Mouse (Mus musculus) thymus, postnatal 4 days (tissue): ENCODE results near the gene Zfp683.
A peak's percentile ranks its signal among the peaks of the same experiment; 100 is the strongest.

ENCODE experiments used
- DNase-seq: peaks from one replicate; pipeline ENCODE4 v3.0.0; 2021

The Zfp683 gene

DNA sequence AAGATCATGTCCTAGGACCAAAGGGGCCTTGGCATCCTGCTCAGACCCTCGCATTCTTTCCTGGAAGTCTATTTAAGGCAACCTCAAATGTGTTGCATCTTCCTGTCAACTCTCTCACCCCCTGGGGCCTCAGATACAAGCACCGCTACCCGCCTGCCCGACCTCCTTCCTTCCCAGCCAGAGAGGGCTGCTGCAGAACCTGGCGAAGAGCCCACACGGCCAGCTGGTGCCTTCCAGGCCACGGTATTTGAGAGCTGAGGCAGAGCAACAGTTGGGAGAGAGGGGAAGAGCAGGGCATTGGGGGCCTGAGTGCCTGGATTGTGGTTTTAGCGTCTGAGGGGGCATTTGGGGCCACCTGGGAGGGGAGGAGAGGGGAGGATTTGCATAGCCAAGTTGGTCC, 1.1 kb upstream of the Zfp683 start:
- peak; percentile 54 for DNase-seq

GRCm38 (mm10) chr4:134058166-134058715, 4.6 kb downstream of the Zfp683 start:
- peak; percentile 66 for DNase-seq

- DNase-seq, result no peak
These were observed 5.3 kb downstream of the Zfp683 start for GRCm38 (mm10) chr4:134058908-134059307.

DNA sequence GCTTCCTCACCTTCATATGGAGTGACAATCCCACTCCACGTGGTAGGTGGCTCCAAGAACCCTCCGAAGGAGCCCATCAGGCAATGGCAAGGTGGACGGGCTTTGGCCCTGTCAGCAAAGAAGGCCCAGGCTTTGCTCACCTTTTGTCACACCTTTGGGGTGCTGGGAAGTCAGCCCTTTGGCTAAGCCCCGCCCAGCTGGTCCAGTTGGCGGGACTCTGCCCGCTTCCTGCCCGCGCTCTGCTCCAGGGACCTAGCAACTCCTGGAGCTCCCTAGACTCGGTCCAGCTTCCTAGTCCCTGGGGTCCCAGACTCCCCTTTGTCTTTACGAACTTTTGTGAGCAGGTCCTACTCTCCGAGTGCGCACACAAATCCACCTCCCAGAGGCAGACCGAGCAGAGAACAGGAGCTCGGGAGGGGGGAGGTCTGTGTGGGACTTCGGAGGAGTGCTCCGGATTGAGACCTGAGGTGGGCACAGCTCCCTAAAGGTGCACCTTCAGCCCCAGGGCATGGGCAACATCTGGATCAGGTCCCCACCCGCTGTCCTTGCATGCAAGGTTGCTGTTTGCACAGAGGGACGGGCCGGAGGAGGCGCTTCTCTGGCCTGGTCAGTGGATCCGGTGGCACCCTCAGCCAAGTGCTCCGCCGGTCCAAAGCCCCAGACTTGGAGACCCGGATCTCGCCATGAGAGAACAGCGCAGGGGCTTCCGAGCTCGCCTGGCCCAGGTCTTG, 6.7 kb downstream of the Zfp683 start, which contains the start of gene Crybg2:
TSS of gene Crybg2 (plus strand) at position 681 of the 731 bp plus-strand sequence.
- no peak for DNase-seq

- peak; percentile 83 for DNase-seq
These were observed 7.7 kb downstream of the Zfp683 start for GRCm38 (mm10) chr4:134061166-134061830.

DNA sequence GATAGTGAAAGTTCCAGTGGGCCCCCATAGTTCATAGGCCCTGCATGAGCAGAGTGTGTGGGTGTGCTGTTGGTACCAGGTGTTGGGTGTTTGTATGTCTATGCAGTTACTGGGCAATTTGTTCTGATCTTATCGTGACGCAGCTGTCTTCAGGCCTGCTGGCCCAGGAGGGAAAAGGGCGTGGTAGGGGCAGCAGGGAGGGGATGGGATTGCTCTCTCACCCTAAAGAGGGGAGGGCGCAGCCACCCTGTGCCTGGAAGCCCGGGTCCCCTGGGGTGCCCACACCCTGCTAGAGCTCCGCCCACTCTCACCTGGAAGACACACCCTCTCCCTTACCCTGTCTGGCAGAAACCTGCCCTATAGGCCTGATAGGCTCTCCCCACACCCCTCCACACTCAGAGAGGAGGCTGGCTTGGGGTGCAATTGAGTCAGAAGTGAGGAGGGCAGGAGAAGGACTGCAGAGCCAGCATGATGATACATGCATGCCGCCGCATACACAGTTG, 8.4 kb downstream of the Zfp683 start:
- peak; percentile 65 for DNase-seq

DNA sequence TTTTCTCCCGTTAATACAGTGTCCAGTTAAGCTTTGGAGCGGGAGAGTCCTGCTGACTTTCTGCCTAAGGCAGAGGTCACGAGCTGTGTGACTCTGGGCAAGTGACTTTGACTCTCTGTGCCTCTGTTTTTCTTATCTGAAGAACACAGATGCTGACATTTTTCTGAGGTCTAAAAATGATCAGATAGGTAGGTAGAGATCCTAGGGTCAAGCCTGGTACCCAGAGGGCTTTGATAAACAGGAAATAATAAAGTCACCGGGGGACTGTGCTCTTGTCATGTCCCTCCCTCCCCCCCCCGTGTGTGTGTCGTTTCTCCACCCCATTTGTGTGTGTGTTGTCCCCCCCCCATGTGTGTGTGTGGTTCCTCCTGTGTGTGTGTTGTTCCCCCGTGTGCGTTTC, 8.9 kb downstream of the Zfp683 start:
- no peak for DNase-seq

DNA sequence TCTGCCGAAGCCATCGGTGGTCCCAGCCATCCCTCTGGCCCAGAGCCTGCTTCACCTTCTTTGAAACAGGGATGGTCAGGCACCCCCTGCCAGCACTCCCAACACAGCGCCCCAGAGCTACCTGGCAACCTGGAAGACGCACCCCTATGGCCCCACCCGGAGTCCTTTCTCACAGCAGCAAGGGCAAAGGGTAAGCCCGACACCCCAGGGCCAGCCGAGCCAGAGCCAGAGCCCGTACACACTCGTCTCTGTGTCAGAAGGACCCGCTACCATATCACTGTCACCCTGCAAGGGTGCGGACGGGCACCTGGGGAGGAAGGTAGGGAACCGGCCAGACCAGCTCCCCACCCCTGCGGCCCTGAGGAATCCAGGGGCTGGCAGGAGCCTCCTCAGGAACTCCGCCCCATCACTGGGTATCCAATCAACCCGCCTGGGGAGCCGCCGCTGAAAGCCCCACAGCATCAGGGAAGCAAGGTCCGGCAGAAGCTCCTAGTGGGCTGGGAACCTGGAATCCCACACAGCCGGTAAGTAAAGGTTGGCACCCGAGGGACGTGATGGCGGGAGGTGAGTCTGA, 11.9 kb downstream of the Zfp683 start:
- DNase-seq, result no peak

- DNase-seq, result no peak
These were observed 13.7 kb downstream of the Zfp683 start for GRCm38 (mm10) chr4:134067383-134067782.

GRCm38 (mm10) chr4:134067833-134068544, 14.4 kb downstream of the Zfp683 start:
- no peak for DNase-seq

DNA sequence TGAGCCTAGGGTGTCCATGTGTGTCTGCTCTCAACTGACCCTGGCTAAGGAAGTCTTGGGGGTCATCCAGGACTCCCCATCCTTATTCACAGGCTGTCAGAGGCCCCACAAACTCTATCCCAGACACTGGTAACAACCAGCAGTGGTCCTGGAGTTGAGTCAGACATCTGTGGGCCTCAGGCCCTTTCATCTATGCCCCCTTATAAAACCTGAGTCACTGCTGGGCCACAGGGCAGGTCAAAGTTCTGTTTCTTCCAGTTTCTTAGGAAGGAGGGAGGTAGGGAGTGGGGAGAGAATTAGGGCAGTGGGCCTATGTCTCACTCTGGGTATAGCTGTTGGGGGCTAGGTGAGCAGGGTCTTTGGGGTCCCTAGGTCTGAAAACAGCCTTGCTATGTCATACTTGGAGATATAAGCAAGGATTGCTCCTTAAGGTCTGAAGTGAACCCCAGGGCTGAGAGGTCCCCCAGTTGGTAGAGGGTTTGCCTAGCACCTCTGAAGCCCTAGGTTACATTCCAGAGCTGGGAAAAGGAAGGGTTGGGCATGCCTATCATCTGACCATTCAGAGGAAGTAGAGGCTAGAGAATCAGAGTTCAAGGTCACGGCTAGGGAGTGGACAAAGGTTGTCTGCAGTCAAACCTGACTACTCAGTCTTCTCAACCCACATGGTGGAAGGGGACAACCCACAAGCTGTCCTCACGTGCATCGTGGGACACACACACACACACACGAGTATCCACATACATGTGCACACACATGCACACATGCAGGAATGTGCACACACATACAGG, 15.3 kb downstream of the Zfp683 start:
- DNase-seq, result no peak

DNA sequence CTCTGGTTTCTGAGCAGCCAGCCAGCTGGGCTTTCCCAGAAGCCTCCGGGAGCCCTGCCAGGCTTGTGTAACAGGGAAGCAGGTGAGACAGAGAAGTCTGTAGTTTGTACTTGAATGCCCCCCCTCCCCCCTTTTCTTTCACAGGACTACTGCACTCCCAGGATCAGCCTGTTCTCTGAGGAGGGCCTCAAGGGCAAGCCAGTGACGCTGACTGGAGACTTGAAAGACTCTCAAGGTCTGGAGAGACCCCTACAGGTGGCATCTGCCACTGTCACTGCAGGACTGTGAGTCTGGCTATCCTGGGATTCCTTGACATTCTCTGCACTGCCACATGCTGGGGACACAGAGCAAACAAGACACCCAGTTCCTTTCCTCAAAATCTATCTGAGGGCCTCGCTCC, 25.1 kb downstream of the Zfp683 start:
- DNase-seq, result peak; percentile 76

- no peak for DNase-seq
These were observed 27.0 kb downstream of the Zfp683 start for GRCm38 (mm10) chr4:134080674-134081073.

DNA sequence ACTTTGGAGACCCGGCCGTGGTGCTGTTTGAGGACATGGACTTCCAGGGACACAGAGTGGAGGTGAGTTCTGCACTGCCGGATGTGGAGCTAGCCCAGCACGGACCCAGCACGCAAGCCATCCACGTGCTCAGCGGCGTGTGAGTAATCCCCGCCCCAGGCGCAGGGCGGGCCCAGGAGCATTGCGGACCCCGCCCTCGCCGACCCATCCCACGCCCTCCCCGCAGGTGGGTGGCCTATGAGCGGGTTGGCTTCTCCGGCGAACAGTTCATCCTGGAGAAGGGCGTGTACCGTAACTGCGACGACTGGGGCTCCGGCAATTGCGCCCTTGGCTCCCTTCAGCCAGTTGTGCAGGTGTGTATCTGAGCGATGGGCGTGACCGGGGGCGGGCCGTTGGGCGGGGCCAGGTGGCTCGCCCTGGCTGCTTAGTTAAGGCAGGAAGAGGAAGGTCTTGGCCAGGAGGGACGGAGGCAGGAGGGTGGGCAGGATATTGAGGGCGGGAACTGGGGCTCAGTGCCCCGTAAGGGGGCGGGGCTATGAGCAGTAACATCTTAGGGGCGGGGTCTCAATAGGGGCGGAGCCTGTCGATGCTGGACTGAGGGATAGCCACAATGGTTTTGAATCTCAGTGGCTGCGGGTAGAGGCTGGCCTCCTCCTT, 28.2 kb downstream of the Zfp683 start:
- DNase-seq, result peak; percentile 88

DNA sequence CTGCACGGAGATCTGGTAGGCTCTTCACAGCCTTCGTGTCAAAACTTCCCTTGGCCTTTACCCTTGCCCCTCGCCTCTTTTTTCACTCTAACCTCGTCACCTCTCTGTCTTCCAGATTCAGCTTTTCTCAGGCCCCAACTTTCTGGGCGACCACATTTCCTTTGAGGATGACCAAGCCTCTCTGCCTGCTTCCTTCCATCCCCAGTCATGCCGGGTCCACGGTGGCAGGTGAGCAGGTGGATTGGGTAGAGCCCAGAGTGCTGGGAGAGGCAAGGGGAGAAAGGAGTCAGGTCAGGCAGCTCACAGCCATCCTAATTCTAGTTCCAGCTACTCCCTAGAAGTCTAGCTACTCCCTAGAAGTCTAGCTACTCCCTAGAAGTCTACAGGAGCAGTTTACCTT, 28.8 kb downstream of the Zfp683 start:
- DNase-seq, result no peak

DNA sequence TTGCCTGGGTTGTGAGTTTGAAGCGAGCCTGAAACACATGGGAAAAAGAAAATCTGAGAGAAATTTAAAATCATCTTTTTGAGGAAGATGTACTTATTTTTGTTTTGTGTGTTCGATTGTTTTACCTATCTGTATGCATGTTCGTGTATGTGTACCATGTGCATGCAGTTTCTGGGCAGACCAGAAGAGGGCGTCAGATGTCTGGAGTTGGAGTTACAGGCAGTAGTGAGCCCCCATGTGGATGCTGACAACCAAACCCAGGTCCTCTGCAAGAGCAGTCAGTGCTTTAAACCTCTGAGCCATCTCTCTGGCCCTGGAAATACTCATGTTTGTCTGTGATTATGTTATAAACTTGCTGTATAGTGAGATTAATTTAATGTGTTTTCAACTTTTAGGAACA, 31.4 kb downstream of the Zfp683 start:
- DNase-seq, result no peak

GRCm38 (mm10) chr4:134087412-134087811, 33.8 kb downstream of the Zfp683 start:
- peak; percentile 59 for DNase-seq

GRCm38 (mm10) chr4:134089029-134089428, 35.4 kb downstream of the Zfp683 start:
- DNase-seq, result no peak

GRCm38 (mm10) chr4:134090521-134091224, 37.0 kb downstream of the Zfp683 start:
- no peak for DNase-seq

GRCm38 (mm10) chr4:134091225-134091529, 37.5 kb downstream of the Zfp683 start:
- no peak for DNase-seq
